ENCODE assay signal across 8 mouse cellular contexts in the genomic region with DNA sequence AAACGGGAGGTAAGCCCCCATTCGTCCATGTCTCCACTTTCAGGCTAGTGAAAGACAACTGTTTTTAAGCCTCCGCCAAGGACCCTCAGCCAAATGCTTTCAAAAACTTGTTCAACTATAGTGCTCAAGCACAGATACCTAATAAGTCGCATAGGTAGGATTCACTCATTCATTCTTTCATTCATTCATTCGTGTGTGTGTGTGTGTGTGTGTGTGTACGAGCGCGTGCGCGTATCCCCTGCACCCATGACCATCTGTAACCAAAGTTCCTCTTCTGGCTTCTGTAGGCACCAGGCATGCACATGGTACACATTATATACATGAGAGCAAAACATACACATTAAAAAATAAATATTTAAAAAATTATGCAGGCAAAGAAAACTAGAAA. TPM values are rescaled to one million over a fixed set of nuclear protein-coding genes. Genes with fewer than 3 reads are reported as not detected.
DNase-seq lines count a peak whose midpoint lies in the region; ATAC-seq and TF ChIP-seq lines count a peak whose summit lies in the region.

No protein-coding gene starts in this region.

- ATAC-seq in heart, embryonic 13.5 days (ENCODE audit: extremely low read depth, insufficient number of reproducible peaks, low FRiP score, low TSS enrichment) = no peak
- peak; percentile 67 for ATAC-seq in hindbrain, embryonic 11.5 days (ENCODE audit: low FRiP score)

- no peak for DNase-seq in heart, postnatal 4 days
- DNase-seq in MEL (ENCODE audit: low read depth, low spot score) = no peak
- no peak for DNase-seq in hindbrain, embryonic 11.5 days (ENCODE audit: low spot score)
- no peak for DNase-seq in midbrain, embryonic 10.5 days (ENCODE audit: low spot score)
- no peak for DNase-seq in gastrocnemius, postnatal 10 days
- no peak for DNase-seq in adrenal gland, postnatal 25 days
- DNase-seq in spleen, postnatal 4 days (ENCODE audit: low spot score in 2 of 2) = no peak

- no peak overlapping the region for H3K27ac ChIP-seq in heart, embryonic 13.5 days (replicated peaks)
- H3K27ac ChIP-seq in MEL (ENCODE audit: control insufficient read depth, low read depth, low read length) = no peak overlapping the region
- H3K27ac ChIP-seq in hindbrain, embryonic 11.5 days (ENCODE audit: low read depth, low read length) = no peak overlapping the region
- peak overlapping the region; percentile 85; the same call in 1 of the 2 replicates for H3K27ac ChIP-seq in midbrain, embryonic 10.5 days (replicated peaks)

- WGBS in heart, embryonic 13.5 days = 43% methylated on average over 10 of the region's 10 CpGs
- 43% methylated on average over 10 of the region's 10 CpGs for WGBS in hindbrain, embryonic 11.5 days
- 42% methylated on average over 10 of the region's 10 CpGs for WGBS in midbrain, embryonic 10.5 days

- H3K27me3 ChIP-seq in heart, embryonic 13.5 days (replicated peaks) = peaks cover 6% of the 10 kb centered on the region; the same call in 1 of the 2 replicates
- H3K27me3 ChIP-seq in MEL (ENCODE audit: control insufficient read depth in 1 of 2, insufficient read depth in 2 of 2, low read length in 2 of 2) = no peaks in the 10 kb centered on the region
- no peaks in the 10 kb centered on the region for H3K27me3 ChIP-seq in hindbrain, embryonic 11.5 days (ENCODE audit: control insufficient read depth, insufficient read depth, low read length)
- H3K27me3 ChIP-seq in midbrain, embryonic 10.5 days (ENCODE audit: low read depth, poor library complexity, severe bottlenecking) = no peaks in the 10 kb centered on the region

- no peak for TF ChIP-seq POLR2A in MEL (IDR thresholded peaks at IDR 0.05; ENCODE audit: control insufficient read depth in 1 of 2, insufficient read depth in 1 of 2, low read depth in 1 of 2, low read length in 2 of 2, poor library complexity in 1 of 2)

- TF ChIP-seq RAD21 in MEL (IDR thresholded peaks at IDR 0.05; ENCODE audit: low read depth, low read length) = no peak

- peak overlapping the region; percentile 87 for H3K4me2 ChIP-seq in heart, embryonic 13.5 days
- peak overlapping the region; percentile 25; the same call in 1 of the 2 replicates for H3K4me2 ChIP-seq in hindbrain, embryonic 11.5 days (replicated peaks; ENCODE audit: low read depth, low read length)

- H3K36me3 ChIP-seq in heart, embryonic 13.5 days = peaks cover 18% of the 10 kb centered on the region
- peaks cover 0 to 11% of the 10 kb centered on the region in 2 experiments; a peak in 3 of 4 replicates for H3K36me3 ChIP-seq in MEL (ENCODE audit: control insufficient read depth in 1 of 2, insufficient read depth in 2 of 2, low read length in 2 of 2)
- H3K36me3 ChIP-seq in hindbrain, embryonic 11.5 days (ENCODE audit: control insufficient read depth, insufficient read depth, low read length) = no peaks in the 10 kb centered on the region
- H3K36me3 ChIP-seq in midbrain, embryonic 10.5 days = no peaks in the 10 kb centered on the region

- peaks cover 30% of the 10 kb centered on the region for H3K79me2 ChIP-seq in MEL (ENCODE audit: control insufficient read depth, insufficient read depth, low read length, poor library complexity)

- H3K9me3 ChIP-seq in heart, embryonic 13.5 days = no peaks in the 10 kb centered on the region
- H3K9me3 ChIP-seq in MEL (replicated peaks; ENCODE audit: insufficient read depth, low read length) = no peaks in the 10 kb centered on the region
- H3K9me3 ChIP-seq in hindbrain, embryonic 11.5 days (ENCODE audit: control insufficient read depth, low read length) = no peaks in the 10 kb centered on the region
- no peaks in the 10 kb centered on the region for H3K9me3 ChIP-seq in midbrain, embryonic 10.5 days (replicated peaks)

- no peak for TF ChIP-seq CTCF in MEL (IDR thresholded peaks at IDR 0.05 in 2 of 3, conservative IDR thresholded peaks at IDR 0.05 in 1 of 3; ENCODE audit: control insufficient read depth in 1 of 3, insufficient read depth in 1 of 3, low read depth in 2 of 3, low read length in 3 of 3, poor library complexity in 1 of 3, severe bottlenecking in 1 of 3)

- H3K4me1 ChIP-seq in heart, embryonic 13.5 days = peaks cover 37% of the 10 kb centered on the region
- H3K4me1 ChIP-seq in MEL (ENCODE audit: control insufficient read depth in 1 of 2, insufficient read depth in 2 of 2, low read length in 2 of 2) = peaks cover 2 to 12% of the 10 kb centered on the region in 2 experiments; a peak in 3 of 4 replicates
- H3K4me1 ChIP-seq in hindbrain, embryonic 11.5 days (replicated peaks; ENCODE audit: control insufficient read depth, insufficient read depth, low read length) = peaks cover 4% of the 10 kb centered on the region; the same call in 1 of the 2 replicates
- H3K4me1 ChIP-seq in midbrain, embryonic 10.5 days = peaks cover 21% of the 10 kb centered on the region

- peak overlapping the region; percentile 95 for H3K4me3 ChIP-seq in heart, embryonic 13.5 days
- H3K4me3 ChIP-seq in MEL (ENCODE audit: control insufficient read depth in 1 of 2, insufficient read depth in 1 of 2, low read depth in 2 of 2, low read length in 2 of 2) = peak overlapping the region; percentile 83 to 97
- H3K4me3 ChIP-seq in hindbrain, embryonic 11.5 days (ENCODE audit: low read depth, low read length) = peak overlapping the region; percentile 61
- H3K4me3 ChIP-seq in midbrain, embryonic 10.5 days = peak overlapping the region; percentile 80

- H3K9ac ChIP-seq in heart, embryonic 13.5 days = no peak overlapping the region
- H3K9ac ChIP-seq in MEL (ENCODE audit: control insufficient read depth, low read depth, low read length, poor library complexity, severe bottlenecking) = peak overlapping the region; percentile 21; the same call in 1 of the 2 replicates
- H3K9ac ChIP-seq in hindbrain, embryonic 11.5 days (ENCODE audit: low read depth, low read length) = no peak overlapping the region

- no peak for TF ChIP-seq EP300 in MEL (IDR thresholded peaks at IDR 0.05; ENCODE audit: low read depth in 1 of 2, low read length in 2 of 2)

TF ChIP-seq in MEL, 35 proteins besides CTCF, POLR2A, EP300 and RAD21 (continues in another document):
- no peak; the same call in 1 of the 2 replicates for TF ChIP-seq MYC (IDR thresholded peaks at IDR 0.05; ENCODE audit: low read depth, low read length)
- no peak for TF ChIP-seq MAZ (IDR thresholded peaks at IDR 0.05; ENCODE audit: low read depth, low read length)
- TF ChIP-seq RCOR1 (IDR thresholded peaks at IDR 0.05; ENCODE audit: low read depth, low read length) = no peak
- no peak for TF ChIP-seq UBTF (IDR thresholded peaks at IDR 0.05; ENCODE audit: borderline replicate concordance, insufficient read depth, low read depth, low read length)
- no peak for TF ChIP-seq USF1 (IDR thresholded peaks at IDR 0.05; ENCODE audit: low read depth, low read length)
- TF ChIP-seq BHLHE40 (IDR thresholded peaks at IDR 0.05; ENCODE audit: borderline replicate concordance, low read depth, low read length) = no peak
- TF ChIP-seq USF2 (IDR thresholded peaks at IDR 0.05; ENCODE audit: borderline replicate concordance in 1 of 2, insufficient read depth in 1 of 2, low read depth in 1 of 2, low read length in 2 of 2) = no peak
- TF ChIP-seq SIN3A (IDR thresholded peaks at IDR 0.05; ENCODE audit: low read length) = no peak
- no peak for TF ChIP-seq KAT2A (conservative IDR thresholded peaks at IDR 0.05; ENCODE audit: low read depth, low read length)
- TF ChIP-seq ZKSCAN1 (IDR thresholded peaks at IDR 0.05; ENCODE audit: low read depth, low read length) = no peak
- TF ChIP-seq E2F4 (IDR thresholded peaks at IDR 0.05; ENCODE audit: borderline replicate concordance, low read depth, low read length) = no peak
- no peak for TF ChIP-seq ZC3H11A (IDR thresholded peaks at IDR 0.05; ENCODE audit: low read depth, low read length)
- TF ChIP-seq TAL1 (IDR thresholded peaks at IDR 0.05; ENCODE audit: low read length) = no peak
- TF ChIP-seq HCFC1 (IDR thresholded peaks at IDR 0.05; ENCODE audit: low read depth, low read length) = no peak
- TF ChIP-seq ETS1 (IDR thresholded peaks at IDR 0.05; ENCODE audit: low read depth, low read length) = no peak
- TF ChIP-seq GATA1 (IDR thresholded peaks at IDR 0.05; ENCODE audit: low read depth, low read length) = no peak
- no peak for TF ChIP-seq CHD1 (IDR thresholded peaks at IDR 0.05; ENCODE audit: low read depth, low read length)

RNA-seq across cellular contexts. Expression of gene Morn5, which starts 0.3 kb away (rescaled TPM):
- polyA plus RNA-seq in heart, embryonic 13.5 days (2015; fragmentation: Nextera tagmentation; extraction: Ambion mirVana) = not detected in 2 replicates
- not detected for total RNA-seq in heart, postnatal 4 days (2021)
- total RNA-seq in MEL (2012; rRNA removed) = 0.81 and 0.98 TPM in 2 replicates
- polyA plus RNA-seq in MEL (2012; ENCODE audit: insufficient read depth in 1 of 2, insufficient read length in 2 of 2, low read depth in 1 of 2, low replicate concordance in 2 of 2, missing spikeins in 1 of 2) = 1 to 10 TPM in 1 of 2 experiments, not detected in 1; 1.3 TPM
- 3.6 and 4.0 TPM in 2 replicates for polyA plus RNA-seq in hindbrain, embryonic 11.5 days (2014; fragmentation: Nextera tagmentation; extraction: Ambion mirVana)
- polyA plus RNA-seq in midbrain, embryonic 10.5 days (2016; fragmentation: Nextera tagmentation; extraction: Ambion mirVana) = 0.20 and 0.35 TPM in 2 replicates
- total RNA-seq in gastrocnemius, postnatal 10 days (2021) = not detected
- not detected in 2 replicates for total RNA-seq in adrenal gland, postnatal 25 days (2021)

RNA-seq across cellular contexts. Expression of gene Ndufa8, which starts 0.4 kb away (rescaled TPM):
- polyA plus RNA-seq in heart, embryonic 13.5 days (2015; fragmentation: Nextera tagmentation; extraction: Ambion mirVana) = 363 and 394 TPM in 2 replicates
- 100 to 1,000 TPM; 487 to 501 TPM for total RNA-seq in heart, postnatal 4 days (2021)
- total RNA-seq in MEL (2012; rRNA removed) = 167 and 186 TPM in 2 replicates
- 100 to 1,000 TPM in 1 of 2 experiments, not detected in 1; 357 TPM for polyA plus RNA-seq in MEL (2012; ENCODE audit: insufficient read depth in 1 of 2, insufficient read length in 2 of 2, low read depth in 1 of 2, low replicate concordance in 2 of 2, missing spikeins in 1 of 2)
- 196 and 198 TPM in 2 replicates for polyA plus RNA-seq in hindbrain, embryonic 11.5 days (2014; fragmentation: Nextera tagmentation; extraction: Ambion mirVana)
- polyA plus RNA-seq in midbrain, embryonic 10.5 days (2016; fragmentation: Nextera tagmentation; extraction: Ambion mirVana) = 193 and 202 TPM in 2 replicates
- 100 to 1,000 TPM; 278 to 336 TPM for total RNA-seq in gastrocnemius, postnatal 10 days (2021)
- total RNA-seq in adrenal gland, postnatal 25 days (2021) = 178 and 189 TPM in 2 replicates

RNA-seq across cellular contexts. Expression of gene Lhx6, which starts 55.6 kb away (rescaled TPM):
- 1.0 and 1.3 TPM in 2 replicates for polyA plus RNA-seq in heart, embryonic 13.5 days (2015; fragmentation: Nextera tagmentation; extraction: Ambion mirVana)
- total RNA-seq in heart, postnatal 4 days (2021) = 1 to 10 TPM; 6.7 to 8.6 TPM
- total RNA-seq in MEL (2012; rRNA removed) = 1.1 and 1.3 TPM in 2 replicates
- polyA plus RNA-seq in MEL (2012; ENCODE audit: insufficient read depth in 1 of 2, insufficient read length in 2 of 2, low read depth in 1 of 2, low replicate concordance in 2 of 2, missing spikeins in 1 of 2) = 1 to 10 TPM in 1 of 2 experiments, not detected in 1; 3.0 TPM
- 0.93 and 1.3 TPM in 2 replicates for polyA plus RNA-seq in hindbrain, embryonic 11.5 days (2014; fragmentation: Nextera tagmentation; extraction: Ambion mirVana)
- 1.2 and 1.6 TPM in 2 replicates for polyA plus RNA-seq in midbrain, embryonic 10.5 days (2016; fragmentation: Nextera tagmentation; extraction: Ambion mirVana)
- 1 to 10 TPM; 3.3 to 6.2 TPM for total RNA-seq in gastrocnemius, postnatal 10 days (2021)
- 1.8 and 2.6 TPM in 2 replicates for total RNA-seq in adrenal gland, postnatal 25 days (2021)
